Mouse (Mus musculus) ES-E14 (cell line): ENCODE measurements around the gene Slc4a1.

Experiments
- CHD2 ChIP-seq: IDR thresholded peaks from 2 replicates; pipeline ENCODE4 v1.6.1; 2014; ENCODE audit warnings: mild to moderate bottlenecking, low read depth, low read length, inconsistent platforms
- HCFC1 ChIP-seq: IDR thresholded peaks from 2 replicates; pipeline ENCODE4 v1.6.1; 2012; ENCODE audit warnings: low read length, inconsistent platforms, borderline replicate concordance; ENCODE audit not compliant: insufficient read depth
- MAFK ChIP-seq: IDR thresholded peaks from 2 replicates; pipeline ENCODE4 v1.6.1; 2014; ENCODE audit warnings: mild to moderate bottlenecking, low read depth, low read length, inconsistent platforms; ENCODE audit not compliant: insufficient read depth
- ZC3H11A ChIP-seq: IDR thresholded peaks from 2 replicates; pipeline ENCODE4 v1.6.1; 2012; ENCODE audit warnings: low read depth, mild to moderate bottlenecking, inconsistent platforms, low read length, borderline replicate concordance
- ZNF384 ChIP-seq: IDR thresholded peaks from 2 replicates; pipeline ENCODE4 v1.6.1; 2012; ENCODE audit warnings: low read depth, low read length, inconsistent platforms

- TF ChIP-seq MAFK (no peak), HCFC1 (no peak), ZNF384 (no peak), ZC3H11A (no peak), CHD2 (no peak)
Observed at GRCm38 (mm10) chr11:102308104-102308503, 57.9 kb downstream of the Slc4a1 start.
